Mouse (Mus musculus): ENCODE data around the gene Palm3. TPM values are rescaled to one million over a fixed set of nuclear protein-coding genes. Genes with fewer than 3 reads are reported as not detected.
A peak's percentile ranks its signal among the peaks of the same experiment; 100 is the strongest.

The Palm3 gene
- polyA plus RNA-seq, 1 experiment from 2014 or later = 6.9 TPM

- 87% methylated on average over 5 of the region's 5 CpGs for WGBS
Observed at GRCm38 (mm10) chr8:84029272-84029671, 8.0 kb downstream of the Palm3 start.

GRCm38 (mm10) chr8:84032777-84033176 is 11.5 kb downstream of the Palm3 start:
- H3K4me1 ChIP-seq = peaks cover 6% of the 10 kb centered on the region; the same call in 1 of the 2 replicates
- no peak overlapping the region for H3K4me2 ChIP-seq
- no peaks in the 10 kb centered on the region for H3K36me3 ChIP-seq
- WGBS = 74% methylated on average over 4 of the region's 4 CpGs
- H3K9me3 ChIP-seq = no peaks in the 10 kb centered on the region
- peaks cover 21% of the 10 kb centered on the region for H3K27me3 ChIP-seq
- H3K27ac ChIP-seq = no peak overlapping the region
- H3K9ac ChIP-seq = no peak overlapping the region
- H3K4me3 ChIP-seq = no peak overlapping the region
- no peak for ATAC-seq (ENCODE audit: insufficient number of reproducible peaks, insufficient read depth, low FRiP score, low TSS enrichment, low read depth)

More at GRCm38 (mm10) chr8:84029272-84029671, 8.0 kb downstream of the Palm3 start:
- Histone ChIP-seq H3K4me2 (no peak overlapping the region), H3K4me1 (peaks cover 23% of the 10 kb centered on the region; the same call in 1 of the 2 replicates), H3K9ac (no peak overlapping the region), H3K4me3 (no peak overlapping the region), H3K27ac (no peak overlapping the region), H3K27me3 (peaks cover 27% of the 10 kb centered on the region), H3K9me3 (no peaks in the 10 kb centered on the region), H3K36me3 (no peaks in the 10 kb centered on the region)
- ATAC-seq (ENCODE audit: insufficient number of reproducible peaks, insufficient read depth, low FRiP score, low TSS enrichment, low read depth) = no peak

GRCm38 (mm10) chr8:84038015-84038414 is 16.7 kb downstream of the Palm3 start:
- H3K4me3 ChIP-seq = no peak overlapping the region
- peaks cover 50% of the 10 kb centered on the region for H3K27me3 ChIP-seq
- no peaks in the 10 kb centered on the region for H3K36me3 ChIP-seq
- no peak overlapping the region for H3K4me2 ChIP-seq
- 76% methylated on average over 5 of the region's 5 CpGs for WGBS
- H3K9ac ChIP-seq = no peak overlapping the region
- H3K4me1 ChIP-seq = peaks cover 17% of the 10 kb centered on the region
- no peaks in the 10 kb centered on the region for H3K9me3 ChIP-seq
- H3K27ac ChIP-seq = no peak overlapping the region
- ATAC-seq (ENCODE audit: insufficient number of reproducible peaks, insufficient read depth, low FRiP score, low TSS enrichment, low read depth) = no peak

- ATAC-seq (ENCODE audit: insufficient number of reproducible peaks, insufficient read depth, low FRiP score, low TSS enrichment, low read depth) = no peak
- no peak overlapping the region for H3K27ac ChIP-seq
- H3K4me1 ChIP-seq = peaks cover 17% of the 10 kb centered on the region
- no peaks in the 10 kb centered on the region for H3K9me3 ChIP-seq
- peaks cover 61% of the 10 kb centered on the region for H3K27me3 ChIP-seq
- no peak overlapping the region for H3K9ac ChIP-seq
- no peak overlapping the region for H3K4me2 ChIP-seq
- 10% methylated on average over 5 of the region's 5 CpGs for WGBS
- H3K36me3 ChIP-seq = no peaks in the 10 kb centered on the region
- no peak overlapping the region for H3K4me3 ChIP-seq
Observed at GRCm38 (mm10) chr8:84039050-84039449, 17.8 kb downstream of the Palm3 start.

GRCm38 (mm10) chr8:84042066-84042947 is 21.0 kb downstream of the Palm3 start, which contains the start of gene Il27ra:
Gene Il27ra (minus strand): TSS chr8:84042589.
- peaks cover 75% of the 10 kb centered on the region for H3K27me3 ChIP-seq
- peaks cover 20% of the 10 kb centered on the region for H3K4me1 ChIP-seq
- peak within 1 kb of the TSS; percentile 66 for H3K9ac ChIP-seq
- no peak for ATAC-seq (ENCODE audit: insufficient number of reproducible peaks, insufficient read depth, low FRiP score, low TSS enrichment, low read depth)
- no peaks in the 10 kb centered on the region for H3K36me3 ChIP-seq
- peak within 1 kb of the TSS; percentile 42 for H3K4me3 ChIP-seq
- H3K4me2 ChIP-seq = peak within 1 kb of the TSS; percentile 71
- H3K9me3 ChIP-seq = no peaks in the 10 kb centered on the region
- no peak within 1 kb of the TSS for H3K27ac ChIP-seq
- 4% methylated on average over 40 of the region's 40 CpGs for WGBS

GRCm38 (mm10) chr8:84042948-84043342 is 21.7 kb downstream of the Palm3 start:
- Histone ChIP-seq H3K36me3 (no peaks in the 10 kb centered on the region), H3K9me3 (no peaks in the 10 kb centered on the region), H3K9ac (no peak overlapping the region), H3K4me3 (peak overlapping the region; percentile 42; the same call in 1 of the 2 replicates), H3K27ac (no peak overlapping the region), H3K27me3 (peaks cover 71% of the 10 kb centered on the region), H3K4me1 (peaks cover 20% of the 10 kb centered on the region), H3K4me2 (peak overlapping the region; percentile 71)
- ATAC-seq (ENCODE audit: insufficient number of reproducible peaks, insufficient read depth, low FRiP score, low TSS enrichment, low read depth) = no peak
- 35% methylated on average over 12 of the region's 12 CpGs for WGBS

- Histone ChIP-seq H3K4me2 (no peak overlapping the region), H3K36me3 (no peaks in the 10 kb centered on the region), H3K4me1 (peaks cover 20% of the 10 kb centered on the region), H3K27me3 (peaks cover 68% of the 10 kb centered on the region), H3K4me3 (no peak overlapping the region), H3K9me3 (no peaks in the 10 kb centered on the region), H3K27ac (no peak overlapping the region), H3K9ac (no peak overlapping the region)
- 5% methylated on average over 7 of the region's 7 CpGs for WGBS
- ATAC-seq (ENCODE audit: insufficient number of reproducible peaks, insufficient read depth, low FRiP score, low TSS enrichment, low read depth) = no peak
Observed at GRCm38 (mm10) chr8:84044103-84044502, 22.8 kb downstream of the Palm3 start.

GRCm38 (mm10) chr8:84044900-84045299 is 23.6 kb downstream of the Palm3 start, which contains the start of gene Rln3:
Gene Rln3 (minus strand): TSS chr8:84045000.
- H3K27me3 ChIP-seq = peaks cover 67% of the 10 kb centered on the region
- 8% methylated on average over 9 of the region's 9 CpGs for WGBS
- no peaks in the 10 kb centered on the region for H3K9me3 ChIP-seq
- no peak for ATAC-seq (ENCODE audit: insufficient number of reproducible peaks, insufficient read depth, low FRiP score, low TSS enrichment, low read depth)
- 0 out of 2 replicates have a peak within 1 kb of the TSS, but pooled peaks have one; percentile 49 for H3K9ac ChIP-seq
- no peak within 1 kb of the TSS for H3K4me3 ChIP-seq
- peaks cover 20% of the 10 kb centered on the region for H3K4me1 ChIP-seq
- H3K36me3 ChIP-seq = no peaks in the 10 kb centered on the region
- no peak within 1 kb of the TSS for H3K27ac ChIP-seq
- no peak within 1 kb of the TSS for H3K4me2 ChIP-seq

- Histone ChIP-seq H3K27me3 (peaks cover 51% of the 10 kb centered on the region), H3K27ac (no peak overlapping the region), H3K4me2 (no peak overlapping the region), H3K9ac (no peak overlapping the region), H3K4me1 (peaks cover 20% of the 10 kb centered on the region), H3K4me3 (no peak overlapping the region), H3K36me3 (no peaks in the 10 kb centered on the region), H3K9me3 (no peaks in the 10 kb centered on the region)
- WGBS = 82% methylated on average over 3 of the region's 3 CpGs
- no peak for ATAC-seq (ENCODE audit: insufficient number of reproducible peaks, insufficient read depth, low FRiP score, low TSS enrichment, low read depth)
Observed at GRCm38 (mm10) chr8:84046505-84046904, 25.2 kb downstream of the Palm3 start.

- H3K27ac ChIP-seq = no peak overlapping the region
- H3K4me3 ChIP-seq = no peak overlapping the region
- H3K4me1 ChIP-seq = peaks cover 7% of the 10 kb centered on the region; the same call in 1 of the 2 replicates
- no peak overlapping the region for H3K4me2 ChIP-seq
- H3K9me3 ChIP-seq = no peaks in the 10 kb centered on the region
- no peaks in the 10 kb centered on the region for H3K36me3 ChIP-seq
- 71% methylated on average over 5 of the region's 5 CpGs for WGBS
- H3K9ac ChIP-seq = no peak overlapping the region
- ATAC-seq (ENCODE audit: insufficient number of reproducible peaks, insufficient read depth, low FRiP score, low TSS enrichment, low read depth) = no peak
- peaks cover 34% of the 10 kb centered on the region for H3K27me3 ChIP-seq
Observed at GRCm38 (mm10) chr8:84048171-84048570, 26.9 kb downstream of the Palm3 start.

- ATAC-seq (ENCODE audit: insufficient number of reproducible peaks, insufficient read depth, low FRiP score, low TSS enrichment, low read depth) = no peak
- WGBS = 77% methylated on average over 3 of the region's 3 CpGs
- H3K4me2 ChIP-seq = no peak overlapping the region
- H3K9ac ChIP-seq = no peak overlapping the region
- H3K27ac ChIP-seq = no peak overlapping the region
- H3K9me3 ChIP-seq = no peaks in the 10 kb centered on the region
- H3K4me1 ChIP-seq = no peaks in the 10 kb centered on the region
- H3K27me3 ChIP-seq = no peaks in the 10 kb centered on the region; the same call in 1 of the 2 replicates
- no peak overlapping the region for H3K4me3 ChIP-seq
- H3K36me3 ChIP-seq = no peaks in the 10 kb centered on the region
Observed at GRCm38 (mm10) chr8:84052746-84053145, 31.5 kb downstream of the Palm3 start.

GRCm38 (mm10) chr8:84053229-84053628 is 32.0 kb downstream of the Palm3 start:
- no peaks in the 10 kb centered on the region for H3K36me3 ChIP-seq
- H3K4me2 ChIP-seq = no peak overlapping the region
- H3K9me3 ChIP-seq = no peaks in the 10 kb centered on the region
- H3K4me3 ChIP-seq = no peak overlapping the region
- no peaks in the 10 kb centered on the region for H3K4me1 ChIP-seq
- ATAC-seq (ENCODE audit: insufficient number of reproducible peaks, insufficient read depth, low FRiP score, low TSS enrichment, low read depth) = no peak
- H3K27me3 ChIP-seq = no peaks in the 10 kb centered on the region; the same call in 1 of the 2 replicates
- WGBS = 95% methylated on average over 5 of the region's 5 CpGs
- no peak overlapping the region for H3K27ac ChIP-seq
- no peak overlapping the region for H3K9ac ChIP-seq

All from embryonic facial prominence, embryonic 13.5 days (tissue).